Mouse (Mus musculus) myocyte (in vitro differentiated cells): ENCODE measurements around the gene Col4a3bp. TPM values are rescaled to one million over a fixed set of nuclear protein-coding genes. Genes with fewer than 3 reads are reported as not detected.

Source experiments
- H3K27me3 ChIP-seq: one replicate; pipeline ENCODE4 v1.6.1; 2011; ENCODE audit not compliant: control insufficient read depth, insufficient read depth, insufficient read length
- H3K36me3 ChIP-seq: one replicate; pipeline ENCODE4 v1.6.1; 2011; ENCODE audit not compliant: control insufficient read depth, insufficient read depth
- H3K4me2 ChIP-seq: one replicate; pipeline ENCODE4 v1.6.1; 2011; ENCODE audit warnings: low read depth, control low read depth
- H3K4me3 ChIP-seq: one replicate; pipeline ENCODE4 v1.5.1; 2011; ENCODE audit warnings: mild to moderate bottlenecking, control low read depth, moderate library complexity
- H3K79me2 ChIP-seq: one replicate; pipeline ENCODE4 v1.6.1; 2011; ENCODE audit not compliant: control insufficient read depth, insufficient read depth
- H3ac ChIP-seq: one replicate; pipeline ENCODE4 v1.6.1; 2011; ENCODE audit not compliant: control insufficient read depth, insufficient read length
- CEBPB ChIP-seq: IDR thresholded peaks from 2 replicates; pipeline ENCODE4 v1.6.1; 2011; ENCODE audit warnings: mild to moderate bottlenecking, moderate library complexity; ENCODE audit not compliant: poor library complexity, insufficient read depth, severe bottlenecking
- E2F4 ChIP-seq: IDR thresholded peaks from one replicate; pipeline ENCODE4 v1.6.1; 2011; ENCODE audit warnings: mild to moderate bottlenecking, control low read depth, moderate library complexity; ENCODE audit not compliant: insufficient read depth
- MAX ChIP-seq: IDR thresholded peaks from one replicate; pipeline ENCODE4 v1.6.1; 2011; ENCODE audit warnings: low read depth, mild to moderate bottlenecking, control low read depth
- MYOD1 ChIP-seq, 3 experiments: IDR thresholded peaks; one replicate each; pipeline ENCODE4 v1.6.1; 2011; ENCODE audit warnings: control low read depth in 2 of 3, low read depth in 2 of 3, mild to moderate bottlenecking in 2 of 3, moderate library complexity in 1 of 3; ENCODE audit not compliant: insufficient read length in 2 of 3, control insufficient read depth in 1 of 3
- MYOG ChIP-seq, 3 experiments: IDR thresholded peaks; one replicate each; pipeline ENCODE4 v1.6.1; 2011; ENCODE audit warnings: control low read depth in 2 of 3, low read depth in 2 of 3, mild to moderate bottlenecking in 2 of 3; ENCODE audit not compliant: insufficient read length in 2 of 3, control insufficient read depth in 1 of 3, insufficient read depth in 1 of 3
- POLR2A ChIP-seq: IDR thresholded peaks from one replicate; pipeline ENCODE4 v1.6.1; 2011; ENCODE audit warnings: low read depth, mild to moderate bottlenecking, control low read depth, moderate library complexity; ENCODE audit not compliant: insufficient read length
- POLR2AphosphoS2 ChIP-seq: IDR thresholded peaks from one replicate; pipeline ENCODE4 v1.6.1; 2011; ENCODE audit warnings: low read depth, control low read depth; ENCODE audit not compliant: insufficient read length
- REST ChIP-seq: IDR thresholded peaks from one replicate; pipeline ENCODE4 v1.6.1; 2011; ENCODE audit warnings: mild to moderate bottlenecking, control low read depth, moderate library complexity; ENCODE audit not compliant: insufficient read depth, insufficient read length
- SRF ChIP-seq: IDR thresholded peaks from one replicate; pipeline ENCODE4 v1.6.1; 2011; ENCODE audit warnings: low read depth; ENCODE audit not compliant: control insufficient read depth, insufficient read length
- TCF12 ChIP-seq: IDR thresholded peaks from one replicate; pipeline ENCODE4 v1.6.1; 2011; ENCODE audit warnings: mild to moderate bottlenecking, control low read depth; ENCODE audit not compliant: poor library complexity, insufficient read depth, severe bottlenecking
- TCF3 ChIP-seq: IDR thresholded peaks from one replicate; pipeline ENCODE4 v1.6.1; 2011; ENCODE audit warnings: low read depth, control low read depth; ENCODE audit not compliant: insufficient read length
- USF1 ChIP-seq: IDR thresholded peaks from one replicate; pipeline ENCODE4 v1.6.1; 2011; ENCODE audit warnings: low read depth, mild to moderate bottlenecking, control low read depth, moderate library complexity
- polyA plus RNA-seq: library from polyadenylated mRNA; unstranded; fragments of >200 nt; fragmentation: generic; extraction: Trizol; gene quantifications from one replicate; pipeline ENCODE4 v1.2.1, GENCODE M21; 2012; ENCODE audit warnings: missing spikeins

Col4a3bp gene
- polyA plus RNA-seq, 1 experiment, result 18.3 TPM

DNA sequence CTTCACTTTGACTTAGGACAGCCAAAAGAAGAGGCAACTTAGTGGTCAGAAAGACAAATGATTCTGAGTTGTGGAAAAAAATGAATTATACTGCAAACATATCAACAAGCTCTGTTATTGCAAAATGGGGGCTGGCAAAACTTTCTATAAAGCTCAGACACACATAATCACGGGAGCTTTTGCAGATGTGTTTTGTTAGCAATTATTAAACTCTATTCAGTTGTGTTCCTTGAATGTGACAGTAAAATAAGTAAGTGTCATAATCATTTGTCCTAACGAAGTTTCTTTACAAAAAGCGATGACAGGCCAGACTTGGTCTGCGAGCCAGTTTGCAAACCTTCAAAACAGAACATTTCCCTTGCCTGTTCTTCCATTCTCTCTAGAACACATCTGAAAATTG is 34.9 kb upstream of the Col4a3bp start:
- peaks cover 5% of the 10 kb centered on the region for H3K36me3 ChIP-seq
- no peak for TF ChIP-seq USF1
- no peak for TF ChIP-seq MAX
- no peak for TF ChIP-seq POLR2AphosphoS2
- no peak for TF ChIP-seq CEBPB
- no peak for TF ChIP-seq TCF12
- TF ChIP-seq POLR2A, result no peak
- no peak for TF ChIP-seq SRF
- no peak for TF ChIP-seq TCF3
- no peak for TF ChIP-seq MYOG (IDR thresholded peaks at IDR 0.05; ENCODE audit: control insufficient read depth in 1 of 3, insufficient read depth in 1 of 3, insufficient read length in 2 of 3, low read depth in 2 of 3)
- TF ChIP-seq E2F4, result no peak
- no peak for TF ChIP-seq MYOD1 (IDR thresholded peaks at IDR 0.05; ENCODE audit: control insufficient read depth in 1 of 3, insufficient read length in 2 of 3, low read depth in 2 of 3)
- no peak for TF ChIP-seq REST

DNA sequence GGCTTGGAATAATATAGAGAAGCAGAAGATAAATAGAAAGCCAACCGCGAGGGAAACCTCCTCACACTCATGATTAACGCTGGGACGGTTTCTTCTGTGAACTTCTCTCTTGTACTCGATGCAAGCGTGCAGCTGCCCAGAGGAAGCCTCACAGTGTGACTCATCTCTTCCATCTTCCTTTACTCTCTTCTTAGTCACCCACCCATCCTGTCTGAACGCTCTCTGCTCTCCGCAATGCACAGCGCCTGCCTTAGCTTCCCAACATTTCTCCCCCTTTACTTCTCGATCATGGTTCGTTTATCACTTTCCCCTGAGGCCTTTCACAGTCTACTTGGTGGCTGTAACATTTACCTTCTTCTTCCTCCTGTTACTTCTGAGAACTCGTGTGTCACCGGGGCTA is 31.8 kb upstream of the Col4a3bp start:
- TF ChIP-seq USF1 (no peak), MYOD1 (IDR thresholded peaks at IDR 0.05; ENCODE audit: control insufficient read depth in 1 of 3, insufficient read length in 2 of 3, low read depth in 2 of 3) (peak; percentile 38 to 76 (median 62)), TCF12 (no peak), POLR2AphosphoS2 (no peak), POLR2A (no peak), MYOG (IDR thresholded peaks at IDR 0.05; ENCODE audit: control insufficient read depth in 1 of 3, insufficient read depth in 1 of 3, insufficient read length in 2 of 3, low read depth in 2 of 3) (peak in 2 of 3 experiments; percentile 26 to 35), TCF3 (no peak), CEBPB (no peak), REST (no peak), SRF (no peak), E2F4 (no peak), MAX (no peak)
- Histone ChIP-seq H3K4me3 (no peak overlapping the region), H3K4me2 (peak overlapping the region; percentile 88), H3K27me3 (no peaks in the 10 kb centered on the region), H3K36me3 (peaks cover 7% of the 10 kb centered on the region), H3K79me2 (peaks cover 4% of the 10 kb centered on the region), H3ac (no peak overlapping the region)

More for the DNA sequence above, 34.9 kb upstream of the Col4a3bp start:
- H3K79me2 ChIP-seq, result peaks cover 4% of the 10 kb centered on the region
- no peak overlapping the region for H3K4me3 ChIP-seq
- no peak overlapping the region for H3K4me2 ChIP-seq
- H3K27me3 ChIP-seq, result no peaks in the 10 kb centered on the region
- H3ac ChIP-seq, result no peak overlapping the region

GRCm38 (mm10) chr13:96511262-96511661 is 31.2 kb upstream of the Col4a3bp start:
- peak overlapping the region; percentile 88 for H3K4me2 ChIP-seq
- no peak overlapping the region for H3ac ChIP-seq
- peaks cover 13% of the 10 kb centered on the region for H3K36me3 ChIP-seq
- H3K27me3 ChIP-seq, result no peaks in the 10 kb centered on the region
- TF ChIP-seq MYOG (IDR thresholded peaks at IDR 0.05; ENCODE audit: control insufficient read depth in 1 of 3, insufficient read depth in 1 of 3, insufficient read length in 2 of 3, low read depth in 2 of 3) (no peak), POLR2AphosphoS2 (no peak), USF1 (no peak), TCF12 (no peak), SRF (no peak), REST (no peak), MAX (no peak), POLR2A (no peak), E2F4 (no peak), TCF3 (no peak)
- peaks cover 4% of the 10 kb centered on the region for H3K79me2 ChIP-seq
- no peak overlapping the region for H3K4me3 ChIP-seq

GRCm38 (mm10) chr13:96511893-96512292 is 30.5 kb upstream of the Col4a3bp start:
- no peak for TF ChIP-seq TCF3
- H3K4me2 ChIP-seq, result peak overlapping the region; percentile 88
- peaks cover 4% of the 10 kb centered on the region for H3K79me2 ChIP-seq
- H3ac ChIP-seq, result no peak overlapping the region
- no peaks in the 10 kb centered on the region for H3K27me3 ChIP-seq
- peaks cover 19% of the 10 kb centered on the region for H3K36me3 ChIP-seq
- no peak overlapping the region for H3K4me3 ChIP-seq

GRCm38 (mm10) chr13:96514154-96514942 is 28.1 kb upstream of the Col4a3bp start:
- peaks cover 14% of the 10 kb centered on the region for H3K36me3 ChIP-seq
- peaks cover under 1% of the 10 kb centered on the region for H3K79me2 ChIP-seq
- TF ChIP-seq TCF3, result no peak
- TF ChIP-seq MAX, result no peak
- no peak for TF ChIP-seq POLR2A
- H3K4me2 ChIP-seq, result no peak overlapping the region
- H3K27me3 ChIP-seq, result no peaks in the 10 kb centered on the region
- no peak overlapping the region for H3ac ChIP-seq
- no peak overlapping the region for H3K4me3 ChIP-seq
